Mouse (Mus musculus) right cerebral cortex, postnatal 14 days (tissue): ENCODE measurements at regions not wholly inside any gene's neighbourhood (a gene's known extent, or its start where the extent isn't known, plus 50 kb on each side); places are given as distances from the start of the nearest gene placed in this dataset.

Experiments
- DNase-seq: peaks from one replicate; pipeline ENCODE4 v3.0.0; 2022

DNA sequence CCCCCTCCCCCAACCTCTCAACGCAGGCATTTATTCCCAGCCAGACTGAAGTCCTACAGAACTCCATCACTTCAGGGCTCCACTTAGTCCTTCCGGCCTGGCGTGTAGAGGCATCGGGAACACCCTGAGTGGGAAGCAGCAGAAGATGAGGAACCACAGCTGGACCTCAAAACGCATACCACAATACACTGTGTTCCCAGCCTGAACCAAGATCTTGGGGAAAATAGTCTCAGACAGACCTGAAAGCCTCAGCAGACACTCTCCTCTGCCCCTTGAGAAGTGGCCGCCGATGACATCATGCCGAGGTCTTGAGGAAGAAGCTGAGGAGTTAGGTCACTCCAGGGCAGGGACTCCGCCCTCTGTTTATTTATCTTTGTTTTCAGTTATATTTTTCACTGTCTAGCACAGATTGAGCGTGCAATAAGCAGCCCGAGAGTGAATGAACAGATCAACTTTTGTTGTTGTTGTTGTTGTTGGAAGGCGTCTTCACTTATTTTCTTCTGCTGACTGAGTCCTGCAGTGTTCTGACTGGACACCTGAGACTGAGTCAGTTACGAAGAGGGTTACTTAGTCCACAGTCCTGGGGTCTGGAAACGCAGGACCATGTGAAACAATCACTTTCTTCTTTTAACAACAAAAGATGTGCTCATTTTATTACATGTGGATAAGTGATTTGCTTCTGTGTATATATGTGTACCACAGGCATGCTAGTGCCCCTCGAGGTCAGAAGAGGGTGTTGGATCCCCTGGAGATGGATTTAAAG is 88.3 kb upstream of the Habp2 start:
- DNase-seq, result no peak

GRCm38 (mm10) chr19:56199401-56200150 is 87.4 kb upstream of the Habp2 start:
- no peak for DNase-seq

- DNase-seq, result no peak
Observed at GRCm38 (mm10) chr19:56201007-56201682, 85.8 kb upstream of the Habp2 start.

GRCm38 (mm10) chr19:56201738-56202480 is 85.0 kb upstream of the Habp2 start:
- peak; percentile 40 for DNase-seq

- no peak for DNase-seq
Observed at GRCm38 (mm10) chr19:56202481-56203130, 84.3 kb upstream of the Habp2 start.

DNA sequence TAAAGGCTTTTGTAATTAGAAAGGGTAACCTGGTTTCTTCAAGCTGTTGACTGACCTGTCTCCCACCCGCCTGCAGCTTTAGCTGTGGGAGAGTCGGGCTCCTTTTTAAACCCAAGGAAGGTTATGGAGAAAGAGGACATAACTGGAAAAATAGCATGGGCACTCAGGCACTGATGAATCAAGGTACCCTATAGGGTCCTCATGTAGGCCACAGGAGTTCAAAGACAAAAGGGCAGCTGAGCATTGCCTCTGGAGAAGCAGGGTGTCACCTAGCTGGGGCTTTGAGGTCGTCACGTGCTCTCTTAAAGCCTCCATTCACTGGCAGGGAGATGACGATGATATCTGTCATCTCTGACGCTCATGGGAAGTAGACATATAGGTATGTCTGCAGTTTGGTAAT is 68.4 kb upstream of the Habp2 start:
- DNase-seq, result no peak

DNA sequence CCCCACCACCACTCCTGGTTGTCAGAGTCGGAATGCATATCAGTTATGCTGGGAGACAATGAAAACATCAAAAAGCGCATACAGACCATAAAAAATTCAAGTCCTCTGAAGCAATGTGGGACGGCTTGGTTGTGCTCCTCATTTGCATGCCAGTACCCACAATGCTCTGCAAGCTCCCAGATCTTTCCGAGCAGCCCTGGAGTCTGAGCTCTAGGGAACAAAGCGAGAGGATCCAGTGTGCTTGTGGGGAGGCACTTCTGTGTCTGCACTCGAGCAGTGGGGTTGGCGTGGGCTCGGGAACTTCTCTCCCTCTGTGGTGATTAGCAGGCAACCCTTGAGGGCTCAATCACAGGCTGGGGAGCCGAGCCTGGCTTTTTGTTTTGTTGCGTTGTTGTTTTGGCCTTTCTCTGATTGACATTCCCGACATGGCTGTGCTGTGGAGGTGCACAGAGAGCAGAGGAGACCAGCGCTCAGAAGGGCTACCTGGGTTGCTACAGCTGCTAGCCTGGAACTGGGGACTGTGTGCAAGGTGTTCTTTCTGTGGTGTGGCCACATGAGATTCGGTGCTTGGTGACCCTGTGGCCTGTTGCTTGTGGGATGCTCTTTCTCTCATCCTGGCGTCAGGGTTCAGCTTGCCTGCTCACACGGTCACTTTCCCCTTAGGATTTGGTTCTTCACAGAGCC is 66.1 kb upstream of the Habp2 start:
- no peak for DNase-seq

DNA sequence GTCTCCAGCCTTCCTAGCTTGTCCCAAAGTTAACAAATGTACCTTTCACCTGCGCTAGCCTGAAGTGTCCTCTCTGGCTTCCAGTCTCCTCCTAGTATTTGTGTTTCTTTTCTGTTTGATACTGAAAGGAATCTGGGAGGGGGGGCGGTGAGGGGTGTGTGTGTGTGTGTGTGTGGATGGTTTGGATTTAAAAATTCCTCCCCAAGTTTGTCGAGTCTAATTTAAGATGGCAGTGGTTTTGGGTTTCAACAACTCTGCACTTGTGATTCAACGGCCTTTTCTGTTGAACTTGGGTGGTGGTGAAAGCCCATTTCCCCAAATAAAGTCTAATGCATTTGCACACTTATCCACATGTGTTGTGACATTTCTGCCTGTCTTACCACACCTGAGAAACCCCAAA is 64.4 kb upstream of the Habp2 start:
- no peak for DNase-seq

GRCm38 (mm10) chr19:56225039-56225438 is 61.9 kb upstream of the Habp2 start:
- DNase-seq, result no peak

GRCm38 (mm10) chr19:56225518-56225917 is 61.4 kb upstream of the Habp2 start:
- no peak for DNase-seq

DNA sequence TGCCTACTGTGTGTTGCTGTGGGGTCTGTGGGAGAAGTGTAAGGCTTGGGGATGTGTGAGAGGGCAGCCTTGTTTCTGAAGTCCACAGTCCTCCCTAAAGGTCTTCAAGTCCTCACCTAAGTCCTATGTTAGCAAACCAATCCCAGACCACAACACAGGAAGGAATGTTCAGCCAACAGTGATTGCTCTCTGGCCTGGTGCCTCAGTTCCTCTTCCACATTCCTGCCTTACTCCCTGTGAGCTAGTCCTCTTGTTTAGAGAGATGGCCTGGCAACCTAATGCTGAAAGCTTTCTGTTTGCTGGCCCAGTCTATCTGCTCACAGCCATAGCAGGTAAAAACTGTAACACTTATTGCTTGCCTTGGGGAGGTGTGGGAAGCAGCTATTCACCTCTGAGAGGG is 58.4 kb upstream of the Habp2 start:
- no peak for DNase-seq

- DNase-seq, result no peak
Observed at GRCm38 (mm10) chr19:56231430-56231829, 55.5 kb upstream of the Habp2 start.

DNA sequence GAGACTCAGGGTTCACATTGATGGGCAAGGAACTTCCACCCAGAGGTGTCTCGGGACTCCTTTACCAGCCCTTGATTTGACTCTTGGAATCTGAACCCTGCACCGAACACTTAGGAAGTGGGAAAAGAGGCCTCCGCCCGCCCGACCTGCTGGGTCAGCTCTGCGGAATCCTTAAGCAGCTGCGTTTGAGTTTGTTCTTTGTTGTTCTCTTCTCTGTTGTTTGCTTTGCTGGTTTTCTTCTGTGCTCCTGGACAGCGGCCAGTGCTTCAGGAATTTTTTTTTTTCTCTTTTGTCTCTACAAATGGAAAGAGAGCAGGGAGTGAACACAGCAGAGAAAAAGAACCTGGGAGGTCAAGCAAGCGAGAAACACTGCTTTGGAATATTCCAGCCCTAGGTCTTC is 55.1 kb upstream of the Habp2 start:
- no peak for DNase-seq

GRCm38 (mm10) chr19:56232269-56232668 is 54.7 kb upstream of the Habp2 start:
- DNase-seq, result no peak

- no peak for DNase-seq
Observed at GRCm38 (mm10) chr19:56232950-56233349, 54.0 kb upstream of the Habp2 start.

- DNase-seq, result no peak
Observed at GRCm38 (mm10) chr19:56235040-56235439, 51.9 kb upstream of the Habp2 start.
